Mouse (Mus musculus) heart, adult 2 months (tissue): ENCODE data around the gene Qars. TPM values are rescaled to one million over a fixed set of nuclear protein-coding genes. Genes with fewer than 3 reads are reported as not detected.

Source experiments
- DNase-seq, 2 experiments: peaks; one replicate each; pipeline ENCODE4 v3.0.0; 2021
- H3K27ac ChIP-seq: fragments of 200-600 bp; 2 replicates; pipeline ENCODE4 v1.8.1; 2022
- H3K27me3 ChIP-seq: fragments of 200-500 bp; 2 replicates; pipeline ENCODE4 v1.6.1; 2012; ENCODE audit warnings: mild to moderate bottlenecking, low read length, inconsistent platforms, mixed read lengths; ENCODE audit not compliant: control insufficient read depth, insufficient read depth
- H3K36me3 ChIP-seq: fragments of 200-500 bp; 2 replicates; pipeline ENCODE4 v1.6.1; 2012; ENCODE audit warnings: low read length, inconsistent platforms; ENCODE audit not compliant: control insufficient read depth, insufficient read depth
- H3K4me1 ChIP-seq: fragments of 200-500 bp; 2 replicates; pipeline ENCODE4 v1.6.1; 2011; ENCODE audit warnings: low read length; ENCODE audit not compliant: control insufficient read depth, insufficient read depth
- H3K4me3 ChIP-seq: fragments of 200-600 bp; 2 replicates; pipeline ENCODE4 v1.8.1; 2022
- H3K79me2 ChIP-seq: fragments of 200-500 bp; replicated peaks from 2 replicates; pipeline ENCODE4 v1.6.1; 2012; ENCODE audit warnings: mild to moderate bottlenecking, inconsistent platforms, low read length, moderate library complexity, mixed read lengths; ENCODE audit not compliant: control insufficient read depth, insufficient read depth
- H3K9ac ChIP-seq: fragments of 200-500 bp; 2 replicates; pipeline ENCODE4 v1.6.1; 2012; ENCODE audit warnings: low read depth, mild to moderate bottlenecking, control low read depth, inconsistent platforms, low read length, mixed read lengths
- CTCF ChIP-seq: fragments of 200-600 bp; IDR thresholded peaks from 2 replicates; pipeline ENCODE4 v1.8.1; 2022; ENCODE audit warnings: antibody characterized with exemption, mild to moderate bottlenecking, moderate library complexity
- EP300 ChIP-seq: fragments of 200-500 bp; IDR thresholded peaks from 2 replicates; pipeline ENCODE4 v1.6.1; 2011; ENCODE audit warnings: low read depth, low read length, control low read depth; ENCODE audit not compliant: insufficient read depth
- POLR2A ChIP-seq: fragments of 200-500 bp; IDR thresholded peaks from 2 replicates; pipeline ENCODE4 v1.6.1; 2011; ENCODE audit warnings: mild to moderate bottlenecking, low read depth, low read length, control low read depth; ENCODE audit not compliant: insufficient read depth
- WGBS: fragments of 180-500 bp; shearing (Covaris S2); methylation state at CpG from one replicate; pipeline ENCODE4 v1.1.7; 2018; 5-methylcytosine and 5-hydroxymethylcytosine counted together
- intact Hi-C: fragments of 180-260 bp; cut with DNase I; formaldehyde crosslinking; loops from one replicate; pipeline ENCODE4 v1.15.1; 2025
- polyA plus RNA-seq: library from polyadenylated mRNA; depleted of rRNA; stranded (reverse); fragments of >200 nt; gene quantifications from 2 replicates; pipeline ENCODE4 v1.2.3, GENCODE M21; 2012
- total RNA-seq, 2 experiments: library from RNA; stranded (reverse); gene quantifications; 2 replicates each; pipeline ENCODE4 v1.2.3; 2021

Qars gene
- total and polyA plus RNA-seq, 3 experiments: 68.4 to 108 (median 76.3) TPM

DNA sequence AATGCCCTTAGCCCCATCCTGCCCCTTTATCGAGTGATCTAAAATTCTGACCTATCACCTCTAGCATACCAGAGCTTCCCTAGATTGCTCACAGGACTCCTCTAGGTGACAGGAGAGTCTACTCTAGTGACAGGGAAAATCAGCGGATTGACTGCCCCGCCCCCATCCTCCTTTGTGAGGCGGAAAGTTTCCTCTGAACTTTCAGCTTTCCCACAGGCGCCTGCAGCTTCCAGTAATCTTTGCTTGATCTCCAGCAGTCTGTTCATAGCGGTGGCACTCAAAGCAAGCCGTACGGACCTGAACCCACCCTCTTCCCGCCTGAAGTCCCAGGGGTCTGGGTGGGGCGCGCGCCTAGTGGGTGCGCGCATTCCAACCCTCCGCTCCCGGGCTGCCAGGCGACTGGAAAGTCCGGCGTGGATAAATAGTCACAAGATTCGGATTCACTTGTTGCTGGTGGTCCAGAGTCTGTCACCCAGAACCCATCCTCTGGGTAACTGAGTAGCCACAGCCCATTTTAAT is 28.8 kb upstream of the Qars start:
- peak overlapping the region; percentile 81 for H3K4me3 ChIP-seq
- H3K9ac ChIP-seq: peak overlapping the region; percentile 52
- H3K27me3 ChIP-seq: no peaks in the 10 kb centered on the region
- peaks cover 6% of the 10 kb centered on the region for H3K79me2 ChIP-seq
- TF ChIP-seq POLR2A (peak; percentile 80), CTCF (peak; percentile 24; the same call in 1 of the 2 replicates), EP300 (peak; percentile 90)
- H3K36me3 ChIP-seq: no peaks in the 10 kb centered on the region
- under 1% methylated on average over 20 of the region's 20 CpGs for WGBS
- peaks cover 11% of the 10 kb centered on the region for H3K4me1 ChIP-seq
- DNase-seq: peak; percentile 93 to 94
- peak overlapping the region; percentile 99 for H3K27ac ChIP-seq
- intact Hi-C loops: loop anchor here (2.0 kb wide), 2 partner anchors 18 to 38 kb away; partner anchors contain the start of genes Ccdc71, Klhdc8b and Qrich1

DNA sequence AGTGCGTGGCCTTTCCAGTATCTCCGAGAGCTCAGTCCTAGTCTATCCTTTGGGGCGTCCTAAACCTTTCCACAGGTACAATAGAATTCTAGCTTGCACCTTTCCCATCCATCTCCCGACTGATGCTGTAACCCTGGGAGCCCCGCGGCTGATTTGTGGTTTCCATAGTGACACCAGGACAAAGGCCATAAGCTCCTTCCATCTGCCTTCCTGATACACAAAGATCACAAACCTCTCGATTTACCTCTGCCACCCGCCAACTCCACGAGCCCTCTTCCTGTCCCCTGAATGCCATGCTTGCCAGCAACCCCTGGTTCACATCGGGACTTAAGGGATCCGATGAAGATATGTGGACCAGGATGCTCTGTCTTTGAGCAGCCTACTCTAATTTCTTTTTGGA is 28.3 kb upstream of the Qars start:
- TF ChIP-seq EP300 (no peak), CTCF (no peak), POLR2A (no peak)
- H3K79me2 ChIP-seq: peaks cover 8% of the 10 kb centered on the region
- H3K4me1 ChIP-seq: peaks cover 11% of the 10 kb centered on the region
- intact Hi-C loops: loop anchor here (2.0 kb wide), 2 partner anchors 18 to 38 kb away; partner anchors contain the start of genes Ccdc71, Klhdc8b and Qrich1
- H3K27ac ChIP-seq: peak overlapping the region; percentile 99
- no peaks in the 10 kb centered on the region for H3K27me3 ChIP-seq
- peak in 1 of 2 experiments; percentile 71 for DNase-seq
- 25% methylated on average over 11 of the region's 11 CpGs for WGBS
- peak overlapping the region; percentile 81 for H3K4me3 ChIP-seq
- no peak overlapping the region for H3K9ac ChIP-seq
- no peaks in the 10 kb centered on the region for H3K36me3 ChIP-seq

DNA sequence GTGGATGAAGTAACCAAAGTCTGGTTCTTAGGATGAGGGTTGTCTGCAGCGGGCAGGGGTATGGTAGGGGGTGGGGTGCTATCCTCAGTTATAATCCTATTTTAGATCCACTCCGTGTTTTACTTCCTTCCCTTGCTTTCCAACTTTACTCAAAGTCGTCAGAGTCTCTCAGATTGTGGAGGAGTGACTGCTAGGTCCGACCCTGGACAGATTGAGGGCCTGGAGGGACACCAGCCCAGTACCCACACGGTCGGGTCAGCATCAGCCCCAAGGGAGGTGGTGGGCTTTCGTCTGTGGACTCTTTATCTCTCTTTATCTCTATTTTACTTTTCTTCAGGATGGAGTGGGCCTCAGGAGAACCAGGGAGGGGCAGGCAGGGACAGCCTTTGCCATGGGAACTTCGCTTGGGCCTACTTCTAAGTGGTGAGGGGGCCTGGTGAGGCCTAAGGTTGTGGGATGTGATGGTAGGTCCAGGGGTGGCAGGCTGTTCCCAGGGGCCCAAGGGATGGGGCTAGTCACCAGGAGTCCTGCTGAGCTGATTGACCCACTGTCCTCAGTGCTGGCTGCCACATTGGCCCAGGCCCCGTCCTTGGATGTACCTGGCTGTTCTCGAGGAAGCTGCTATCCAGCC is 27.7 kb upstream of the Qars start, which contains the start of gene Lamb2:
Gene Lamb2 (plus strand): TSS at position 16 of the 631 bp plus-strand sequence.
- intact Hi-C loops: loop anchor here (2.0 kb wide), 2 partner anchors 19 to 37 kb away; partner anchors contain the start of genes Ccdc71, Klhdc8b and Qrich1
- TF ChIP-seq POLR2A (peak; percentile 98), CTCF (no peak), EP300 (peak; percentile 65; the same call in 1 of the 2 replicates)
- Histone ChIP-seq H3K4me1 (peaks cover 11% of the 10 kb centered on the region), H3K36me3 (no peaks in the 10 kb centered on the region), H3K27me3 (no peaks in the 10 kb centered on the region), H3K4me3 (peak within 1 kb of the TSS; percentile 81), H3K27ac (peak within 1 kb of the TSS; percentile 99), H3K79me2 (peaks cover 8% of the 10 kb centered on the region), H3K9ac (peak within 1 kb of the TSS; percentile 91)
- 8% methylated on average over 10 of the region's 10 CpGs for WGBS
- peak; percentile 74 to 80 for DNase-seq

DNA sequence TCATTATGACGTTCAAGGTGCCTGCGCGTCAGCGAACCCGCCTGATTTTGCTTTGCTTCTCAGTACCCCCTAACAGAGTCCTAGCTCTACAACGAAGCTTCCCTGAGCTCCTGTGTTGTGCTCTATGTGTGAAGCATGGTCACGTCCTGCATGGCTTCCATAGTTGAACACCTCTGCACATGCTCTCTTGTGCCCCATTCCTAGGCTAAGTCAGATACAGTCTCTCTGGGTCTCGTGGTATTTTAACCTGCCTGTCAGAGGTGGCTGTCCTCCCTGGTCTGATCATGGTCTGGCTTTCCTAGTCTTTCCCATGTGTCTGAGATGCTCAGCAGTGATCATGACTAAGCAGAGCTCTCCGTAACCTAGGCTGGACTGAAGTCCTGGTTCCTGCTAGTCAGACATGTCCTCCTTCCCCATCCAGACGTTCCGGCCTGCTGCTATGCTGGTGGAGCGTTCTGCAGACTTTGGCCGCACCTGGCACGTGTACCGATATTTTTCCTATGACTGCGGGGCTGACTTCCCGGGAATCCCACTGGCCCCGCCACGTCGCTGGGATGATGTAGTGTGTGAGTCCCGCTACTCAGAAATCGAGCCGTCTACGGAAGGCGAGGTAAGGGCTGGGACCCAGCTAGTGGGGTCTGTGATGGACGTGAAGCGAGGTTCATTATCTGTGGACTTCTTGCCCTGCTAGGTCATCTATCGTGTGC is 26.5 kb upstream of the Qars start:
- H3K9ac ChIP-seq: peak overlapping the region; percentile 91
- H3K27me3 ChIP-seq: no peaks in the 10 kb centered on the region
- H3K79me2 ChIP-seq: peaks cover 8% of the 10 kb centered on the region
- H3K4me1 ChIP-seq: peaks cover 11% of the 10 kb centered on the region
- peak overlapping the region; percentile 99 for H3K27ac ChIP-seq
- no peak; the same call in 1 of the 2 replicates for TF ChIP-seq POLR2A
- no peak for TF ChIP-seq EP300
- no peak for TF ChIP-seq CTCF
- peak in 1 of 2 experiments; percentile 42 for DNase-seq
- intact Hi-C loops: no loop called here
- H3K4me3 ChIP-seq: peak overlapping the region; percentile 81
- H3K36me3 ChIP-seq: no peaks in the 10 kb centered on the region
- WGBS: 69% methylated on average over 28 of the region's 28 CpGs

DNA sequence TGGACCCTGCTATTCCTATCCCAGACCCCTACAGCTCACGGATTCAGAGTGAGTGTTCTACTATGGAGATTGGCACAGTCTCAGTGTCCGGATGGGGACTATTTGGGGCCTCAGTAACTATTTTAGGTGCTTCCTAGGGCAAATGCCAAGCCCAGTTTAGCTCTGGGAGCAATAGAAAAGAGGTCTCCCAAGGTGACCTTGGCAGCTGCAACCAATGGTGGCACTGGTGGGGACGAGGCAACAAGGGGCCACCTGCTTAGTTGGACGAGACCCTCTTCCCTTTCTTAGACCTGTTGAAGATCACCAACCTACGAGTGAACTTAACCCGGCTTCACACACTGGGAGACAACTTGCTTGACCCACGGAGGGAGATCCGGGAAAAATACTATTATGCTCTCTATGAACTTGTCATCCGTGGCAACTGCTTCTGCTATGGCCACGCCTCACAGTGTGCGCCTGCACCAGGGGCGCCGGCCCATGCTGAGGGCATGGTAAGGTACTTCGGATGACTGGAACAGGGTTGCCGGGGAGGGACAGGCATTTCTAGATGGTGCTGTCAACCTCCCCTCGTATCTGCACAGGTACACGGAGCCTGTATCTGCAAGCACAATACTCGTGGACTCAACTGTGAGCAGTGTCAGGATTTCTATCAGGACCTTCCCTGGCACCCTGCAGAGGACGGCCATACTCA is 25.8 kb upstream of the Qars start:
- H3K4me3 ChIP-seq: peak overlapping the region; percentile 81
- peaks cover 8% of the 10 kb centered on the region for H3K79me2 ChIP-seq
- H3K27me3 ChIP-seq: no peaks in the 10 kb centered on the region
- peak overlapping the region; percentile 99 for H3K27ac ChIP-seq
- TF ChIP-seq CTCF: no peak
- 0 out of 2 replicates have a peak, but pooled peaks have one; percentile 49 for TF ChIP-seq POLR2A
- H3K4me1 ChIP-seq: peaks cover 11% of the 10 kb centered on the region
- peak; percentile 42 to 62 for DNase-seq
- intact Hi-C loops: no loop called here
- no peaks in the 10 kb centered on the region for H3K36me3 ChIP-seq
- WGBS: 60% methylated on average over 19 of the region's 19 CpGs
- peak overlapping the region; percentile 91 for H3K9ac ChIP-seq
